Mouse (Mus musculus) cerebellum, postnatal 25 days (tissue): ENCODE results near the gene Upk1b.
A peak's percentile ranks its signal among the peaks of the same experiment; 100 is the strongest.
"Not testable (repeated sequence)": the region's sequence is repeated elsewhere in the genome, so short reads cannot be mapped to it uniquely, and the experiment has no call there.

Experiments used
- DNase-seq, 2 experiments: peaks; one replicate each; pipeline ENCODE4 v3.0.0; 2021; ENCODE audit warnings: mixed read lengths in 2 of 2

The Upk1b gene

GRCm38 (mm10) chr16:38800091-38800490 is at the start of gene Upk1b:
Upk1b (minus strand) TSS chr16:38800328.
- no peak for DNase-seq

GRCm38 (mm10) chr16:38828649-38829048 is 28.5 kb upstream of the Upk1b start, which contains the start of gene 4930435E12Rik:
4930435E12Rik (minus strand) TSS chr16:38828749.
- DNase-seq: no peak

DNA sequence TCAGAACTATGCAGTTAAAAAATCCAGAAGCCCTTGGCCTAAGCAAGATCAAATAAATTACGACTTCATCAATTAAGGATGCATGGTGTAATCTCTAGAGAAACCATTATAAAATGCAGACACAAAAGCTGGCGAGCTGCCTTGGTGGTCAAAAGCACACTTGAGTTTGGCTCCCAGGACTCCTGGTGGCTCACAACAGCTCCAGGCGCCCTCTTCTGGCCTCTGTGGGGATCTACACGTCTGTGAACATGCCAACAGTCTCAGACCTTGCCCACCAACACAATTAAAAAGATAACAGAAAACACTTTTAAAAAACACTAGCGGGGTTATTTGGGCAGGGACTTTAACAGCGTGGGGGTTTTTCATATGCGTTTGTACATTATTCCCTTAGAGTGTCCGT is 12.4 kb upstream of the Upk1b start:
- DNase-seq: peak; percentile 41 to 61

DNA sequence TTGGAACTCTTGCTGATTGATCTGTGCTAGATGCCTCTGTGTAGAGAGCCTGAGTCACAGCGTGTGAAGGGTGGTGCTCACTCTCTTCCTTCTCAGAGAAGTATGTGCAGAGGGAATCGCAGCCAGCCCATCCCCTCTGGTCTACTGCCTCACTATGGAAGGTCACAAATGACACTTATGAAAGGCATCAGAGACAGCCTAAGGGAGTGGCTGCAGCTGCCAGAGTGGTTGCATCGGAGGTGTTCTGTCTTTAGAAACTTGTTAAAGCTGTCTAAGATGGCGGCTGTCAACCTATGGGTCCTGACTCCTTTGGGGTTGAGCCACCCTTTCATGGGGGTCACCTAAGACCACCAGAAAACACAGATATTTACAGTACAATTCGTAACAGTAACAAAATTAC is 10.1 kb upstream of the Upk1b start:
- DNase-seq: no peak

DNA sequence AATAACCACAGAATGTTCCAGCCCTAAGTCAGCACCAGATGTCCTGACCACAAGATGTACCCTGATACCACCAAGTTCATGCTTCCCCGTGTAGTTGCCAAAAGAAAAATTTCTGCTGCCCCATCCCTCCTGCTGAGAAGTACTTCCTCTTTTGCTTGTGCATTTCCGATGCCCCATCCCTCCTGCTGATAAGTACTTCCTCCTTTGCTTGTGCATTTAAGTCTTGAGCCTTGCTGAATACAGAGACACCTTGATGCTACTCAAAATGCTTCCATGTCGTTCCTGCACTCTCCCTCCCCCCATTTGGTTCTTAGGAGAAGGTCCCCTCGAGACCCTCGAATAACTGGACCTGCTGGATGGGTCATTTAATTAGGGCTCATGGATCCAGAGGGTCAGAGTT is 7.7 kb upstream of the Upk1b start:
- DNase-seq: not testable (repeated sequence)

- no peak for DNase-seq
These were observed 1.1 kb downstream of the Upk1b start for GRCm38 (mm10) chr16:38798957-38799450.

DNA sequence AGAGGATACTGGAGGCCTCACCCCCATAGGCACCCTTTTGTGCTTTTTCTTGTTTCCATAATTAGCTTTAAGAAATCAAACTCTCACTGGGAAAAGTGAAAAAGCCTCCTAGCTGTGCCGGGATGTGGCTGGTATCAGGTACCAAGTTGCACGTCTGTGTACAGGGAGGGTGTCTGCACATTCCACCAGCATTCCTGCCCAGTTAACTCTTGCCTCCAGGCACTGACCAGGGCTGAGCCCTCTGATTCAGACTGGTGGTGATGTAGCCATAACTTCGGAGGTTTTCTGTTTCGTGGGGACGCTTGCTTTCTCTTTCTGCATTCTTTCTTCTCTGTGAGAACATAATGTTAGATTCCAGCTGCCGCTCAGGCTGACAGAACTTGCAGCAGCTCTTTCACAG is 7.0 kb downstream of the Upk1b start:
- DNase-seq: no peak

- no peak for DNase-seq
These were observed 10.2 kb downstream of the Upk1b start for GRCm38 (mm10) chr16:38789966-38790365.

DNA sequence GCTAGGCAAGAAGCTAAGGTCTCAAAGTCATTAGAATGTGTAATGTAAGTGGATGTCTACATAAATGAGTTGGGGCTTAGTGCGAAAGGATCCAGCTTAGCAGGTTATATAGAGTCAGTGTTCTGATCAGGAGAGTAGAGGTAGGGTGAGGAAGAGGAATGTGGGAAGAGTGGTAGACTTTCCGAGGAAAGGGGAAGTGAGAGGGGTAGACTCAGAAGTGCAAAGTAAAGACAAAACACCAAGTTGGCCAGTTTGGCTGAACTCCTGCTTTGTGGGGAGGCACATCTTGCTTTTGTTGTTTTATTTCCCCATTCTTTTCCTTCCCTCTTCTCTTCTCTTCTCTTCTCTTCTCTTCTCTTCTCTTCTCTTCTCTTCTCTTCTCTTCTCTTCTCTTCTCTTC is 11.1 kb downstream of the Upk1b start:
- DNase-seq: no peak

DNA sequence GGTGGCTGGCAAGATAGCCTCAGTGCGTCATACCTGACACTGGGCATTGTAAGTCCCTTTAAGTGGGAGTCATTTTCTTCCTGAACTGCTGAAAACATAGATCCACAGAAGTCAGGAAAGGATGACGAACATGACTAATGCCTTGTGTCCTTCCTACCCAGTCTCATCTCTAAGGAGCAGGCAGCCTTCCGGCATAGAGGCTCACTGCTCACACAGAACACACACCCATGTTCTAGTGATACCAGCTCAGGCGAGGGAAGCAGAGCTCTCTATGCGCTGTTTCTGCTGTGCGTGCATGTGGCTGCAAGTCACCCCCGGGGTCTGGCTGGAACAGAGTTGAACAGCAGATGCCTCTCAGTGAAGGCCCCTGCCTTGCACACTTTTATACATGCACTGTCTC is 14.8 kb downstream of the Upk1b start:
- no peak for DNase-seq

DNA sequence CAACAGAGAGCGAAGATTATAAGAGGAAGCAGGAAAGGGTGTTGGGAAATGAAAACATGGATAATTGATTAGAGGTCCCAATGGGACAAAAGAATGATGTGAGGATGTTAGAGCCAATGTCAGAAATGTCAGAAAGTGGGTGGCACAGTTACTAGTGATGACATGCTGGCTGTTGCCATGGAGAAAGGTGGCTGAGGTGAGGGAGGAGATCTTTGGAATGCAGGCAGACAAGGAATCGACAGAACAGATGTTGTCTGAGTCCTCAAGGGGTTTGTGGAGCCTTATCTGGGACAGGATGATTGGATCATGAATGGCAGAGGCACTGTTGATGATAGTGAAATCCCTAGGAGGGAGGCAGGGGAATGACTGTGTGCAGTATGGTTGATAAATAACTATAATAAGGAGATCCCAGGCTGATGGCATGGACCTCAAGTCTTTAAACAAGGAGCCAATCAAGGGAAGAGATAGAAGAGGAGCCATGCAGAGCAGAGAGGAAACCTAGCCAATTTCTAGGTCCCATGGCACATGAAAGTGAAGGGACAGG is 17.5 kb downstream of the Upk1b start:
- no peak for DNase-seq

DNA sequence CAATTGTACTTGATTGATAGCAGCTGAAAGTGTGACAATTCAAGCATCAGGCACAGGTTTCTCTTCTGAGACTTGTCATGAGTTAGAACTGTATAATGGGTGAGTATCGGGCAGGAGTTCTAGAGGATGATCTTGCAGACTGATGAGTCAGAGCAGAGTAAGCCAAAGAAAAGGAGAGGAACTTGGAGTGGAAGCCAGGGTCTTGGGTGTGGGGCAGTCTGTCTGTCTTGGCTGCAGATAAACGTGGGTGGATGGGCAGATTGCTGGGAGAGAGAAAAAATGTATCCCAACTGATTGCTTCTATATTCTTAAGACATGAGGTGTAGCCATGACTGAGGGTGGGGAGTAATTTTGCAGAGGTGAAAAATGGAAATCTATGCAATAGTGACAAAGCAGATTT is 18.2 kb downstream of the Upk1b start:
- no peak for DNase-seq

- DNase-seq: no peak
These were observed 19.1 kb downstream of the Upk1b start for GRCm38 (mm10) chr16:38780960-38781572.

DNA sequence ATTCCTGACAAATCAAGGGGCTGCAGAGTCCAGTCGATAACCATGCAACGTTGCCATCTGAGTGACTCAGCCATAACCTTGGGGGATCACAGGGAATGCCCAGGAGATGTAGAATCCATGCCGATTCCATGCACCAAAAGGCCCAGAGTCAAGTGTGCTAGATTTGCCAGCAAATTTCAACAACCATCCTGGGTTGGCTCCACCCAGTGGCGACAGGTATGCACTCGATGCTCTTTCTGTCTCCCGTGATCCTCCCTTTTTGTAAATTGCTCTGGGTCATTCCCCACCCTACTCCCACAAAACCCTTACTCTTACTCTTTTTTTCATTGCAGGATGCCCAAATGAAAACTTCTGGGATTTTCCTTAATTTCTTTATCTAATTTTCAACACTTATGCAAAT is 23.8 kb downstream of the Upk1b start:
- DNase-seq: no peak

GRCm38 (mm10) chr16:38774964-38775746 is 25.0 kb downstream of the Upk1b start:
- DNase-seq: no peak

DNA sequence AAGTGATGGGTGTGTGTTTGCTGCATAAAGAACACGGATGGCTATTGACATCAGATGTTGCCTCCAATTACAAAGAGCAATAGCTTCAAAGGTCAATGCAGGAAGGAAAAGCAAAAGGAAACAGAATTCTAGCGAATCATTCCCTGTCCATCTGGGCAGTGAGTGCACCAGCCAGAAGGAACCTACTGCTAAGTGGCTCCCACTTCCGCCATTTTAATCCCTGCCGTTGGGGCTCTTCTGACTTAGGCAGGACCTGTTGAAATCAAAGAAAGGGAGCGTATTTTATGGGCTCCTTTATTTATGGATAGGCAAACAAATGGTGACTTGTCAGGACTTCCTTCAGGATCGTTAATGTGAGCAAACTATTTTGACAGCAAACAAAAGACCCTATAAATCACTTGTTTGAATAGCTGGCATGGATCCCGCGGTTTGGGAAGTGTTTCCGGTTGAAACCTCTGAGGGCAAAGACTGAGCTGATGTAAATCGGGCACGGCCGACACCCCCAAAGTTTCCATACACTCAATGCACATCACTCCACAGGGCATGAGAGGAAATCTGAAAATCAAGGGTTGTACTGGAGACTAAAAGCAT is 27.1 kb downstream of the Upk1b start:
- DNase-seq: no peak

- no peak for DNase-seq
These were observed 29.0 kb downstream of the Upk1b start for GRCm38 (mm10) chr16:38771145-38771544.

- no peak for DNase-seq
These were observed 30.6 kb downstream of the Upk1b start for GRCm38 (mm10) chr16:38769529-38769928.

- DNase-seq: peak in 1 of 2 experiments; percentile 13
These were observed 31.7 kb downstream of the Upk1b start for GRCm38 (mm10) chr16:38768386-38768785.

DNA sequence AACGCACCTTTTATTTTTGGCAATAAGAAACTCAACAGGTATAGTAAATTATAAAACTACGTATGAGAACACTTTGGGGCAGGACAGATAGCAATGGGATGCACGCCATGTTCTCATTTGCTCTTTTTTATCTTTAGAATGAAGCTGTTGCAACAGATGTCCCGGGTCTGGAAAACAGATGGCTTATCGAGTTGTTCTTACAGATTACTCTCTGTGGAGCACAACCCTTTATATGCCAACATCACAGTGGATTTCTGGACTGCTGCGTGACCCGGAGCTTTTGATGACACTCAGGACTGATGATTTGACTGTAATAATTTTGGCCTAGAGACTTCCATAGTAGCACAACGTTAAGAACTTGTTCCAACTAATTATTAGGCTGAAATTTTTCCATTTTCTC is 32.4 kb downstream of the Upk1b start:
- DNase-seq: no peak

- no peak for DNase-seq
These were observed 33.5 kb downstream of the Upk1b start for GRCm38 (mm10) chr16:38766671-38767070.

- no peak for DNase-seq
These were observed 36.6 kb downstream of the Upk1b start for GRCm38 (mm10) chr16:38763508-38763907.

DNA sequence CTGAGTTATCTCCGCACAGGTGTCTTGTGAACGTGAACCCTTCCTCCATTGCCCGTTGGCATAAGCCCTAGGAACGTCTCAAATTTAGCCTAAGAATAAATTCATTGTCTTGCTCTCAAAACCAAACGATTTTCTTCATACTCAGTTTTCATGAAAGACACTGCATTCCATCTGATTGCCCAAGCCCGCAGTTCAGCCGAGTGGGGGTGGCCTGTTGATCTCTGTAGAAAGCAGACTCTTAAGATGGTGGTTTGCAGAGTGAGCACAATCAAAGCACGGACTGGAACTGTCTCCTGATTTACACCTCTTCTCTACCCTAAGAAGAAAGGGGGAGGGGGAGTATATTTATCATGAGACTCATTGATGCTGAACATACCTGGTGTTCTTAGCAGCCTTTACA is 37.7 kb downstream of the Upk1b start:
- no peak for DNase-seq

DNA sequence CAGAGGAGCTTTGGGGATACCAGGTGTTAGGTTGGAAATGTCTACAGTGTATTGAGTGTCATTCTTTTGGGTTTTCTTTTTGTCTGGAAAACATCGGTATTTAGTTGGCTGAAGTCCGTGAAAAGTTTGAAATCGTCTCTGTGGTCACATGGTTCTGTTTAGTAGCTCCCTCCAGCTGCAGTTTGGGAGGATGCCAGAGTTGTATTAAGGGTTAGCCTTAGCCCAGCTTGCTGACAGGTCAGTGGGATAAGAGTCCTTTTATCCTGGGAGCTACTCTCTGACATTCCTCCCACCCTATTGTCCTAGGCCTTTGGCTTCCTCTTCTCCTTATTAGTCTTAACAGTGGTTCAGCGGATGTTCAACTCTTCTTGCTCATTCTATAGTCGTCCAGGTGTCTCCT is 38.2 kb downstream of the Upk1b start:
- no peak for DNase-seq
